Mouse (Mus musculus) lung, embryonic 15.5 days (tissue): ENCODE measurements around the gene Ubash3b. TPM values are rescaled to one million over a fixed set of nuclear protein-coding genes. Genes with fewer than 3 reads are reported as not detected.

Experiments used
- ATAC-seq: fragments of 200-750 bp; cut with Nextera tagmentation; 2 replicates; pipeline ENCODE4 v1.8.0; 2017; ENCODE audit warnings: moderate number of reproducible peaks, borderline replicate concordance; ENCODE audit not compliant: low FRiP score, low TSS enrichment; ENCODE audit errors: extremely low read depth
- H3K27ac ChIP-seq: fragments of 300-500 bp; sonication (generic); 2 replicates; pipeline ENCODE4 v1.5.1; 2015; ENCODE audit warnings: moderate library complexity, mild to moderate bottlenecking, inconsistent platforms
- H3K27me3 ChIP-seq: fragments of 300-500 bp; sonication (generic); 2 replicates; pipeline ENCODE4 v1.6.1; 2015; ENCODE audit warnings: inconsistent platforms
- H3K36me3 ChIP-seq: fragments of 300-500 bp; sonication (generic); 2 replicates; pipeline ENCODE4 v1.6.1; 2015; ENCODE audit warnings: inconsistent platforms
- H3K4me1 ChIP-seq: fragments of 300-500 bp; sonication (generic); 2 replicates; pipeline ENCODE4 v1.6.1; 2015; ENCODE audit warnings: inconsistent platforms
- H3K4me2 ChIP-seq: fragments of 300-500 bp; sonication (generic); 2 replicates; pipeline ENCODE4 v1.6.1; 2015; ENCODE audit warnings: inconsistent platforms, mild to moderate bottlenecking, moderate library complexity
- H3K4me3 ChIP-seq: fragments of 300-500 bp; sonication (generic); 2 replicates; pipeline ENCODE4 v1.5.1; 2015; ENCODE audit warnings: mild to moderate bottlenecking, inconsistent platforms
- H3K9ac ChIP-seq: fragments of 300-500 bp; sonication (generic); 2 replicates; pipeline ENCODE4 v1.6.1; 2015; ENCODE audit warnings: inconsistent platforms
- H3K9me3 ChIP-seq: fragments of 300-500 bp; sonication (generic); 2 replicates; pipeline ENCODE4 v1.6.1; 2016; ENCODE audit warnings: inconsistent platforms
- WGBS: fragments of 180-500 bp; shearing (Covaris S2); methylation state at CpG from one replicate; pipeline ENCODE4 v1.1.7; 2015; 5-methylcytosine and 5-hydroxymethylcytosine counted together
- polyA plus RNA-seq: library from polyadenylated mRNA; unstranded; fragments of >200 nt; fragmentation: Nextera tagmentation; extraction: Ambion mirVana; gene quantifications from 2 replicates; pipeline ENCODE4 v1.2.1, GENCODE M21; 2015

Ubash3b gene
- polyA plus RNA-seq, 1 experiment from 2014 or later = 6.3 TPM

- ATAC-seq = no peak
- no peak overlapping the region for H3K4me3 ChIP-seq
- H3K4me1 ChIP-seq = peaks cover 35% of the 10 kb centered on the region
- H3K36me3 ChIP-seq = no peaks in the 10 kb centered on the region
- H3K27ac ChIP-seq = no peak overlapping the region
- 53% methylated on average over 7 of the region's 7 CpGs for WGBS
- no peaks in the 10 kb centered on the region for H3K27me3 ChIP-seq
- H3K4me2 ChIP-seq = no peak overlapping the region
- H3K9ac ChIP-seq = no peak overlapping the region
- H3K9me3 ChIP-seq = no peaks in the 10 kb centered on the region
These were observed 56.3 kb downstream of the Ubash3b start for GRCm38 (mm10) chr9:41105201-41105643.

GRCm38 (mm10) chr9:41103722-41104121 is 57.8 kb downstream of the Ubash3b start:
- Histone ChIP-seq H3K4me1 (peaks cover 33% of the 10 kb centered on the region), H3K4me3 (no peak overlapping the region), H3K4me2 (no peak overlapping the region), H3K36me3 (no peaks in the 10 kb centered on the region), H3K27ac (no peak overlapping the region), H3K27me3 (no peaks in the 10 kb centered on the region), H3K9ac (no peak overlapping the region), H3K9me3 (no peaks in the 10 kb centered on the region)
- ATAC-seq = no peak
- WGBS = 92% methylated on average over 8 of the region's 8 CpGs

- no peak overlapping the region for H3K27ac ChIP-seq
- no peak for ATAC-seq
- no peak overlapping the region for H3K9ac ChIP-seq
- H3K4me3 ChIP-seq = no peak overlapping the region
- H3K36me3 ChIP-seq = no peaks in the 10 kb centered on the region
- peaks cover 22% of the 10 kb centered on the region for H3K4me1 ChIP-seq
- H3K9me3 ChIP-seq = no peaks in the 10 kb centered on the region
- 63% methylated on average over 10 of the region's 10 CpGs for WGBS
- no peaks in the 10 kb centered on the region for H3K27me3 ChIP-seq
- H3K4me2 ChIP-seq = no peak overlapping the region
These were observed 58.9 kb downstream of the Ubash3b start for GRCm38 (mm10) chr9:41102613-41103012.

GRCm38 (mm10) chr9:41099897-41100296 is 61.6 kb downstream of the Ubash3b start:
- Histone ChIP-seq H3K4me2 (no peak overlapping the region), H3K27ac (no peak overlapping the region), H3K9me3 (no peaks in the 10 kb centered on the region), H3K9ac (no peak overlapping the region), H3K4me3 (no peak overlapping the region), H3K36me3 (no peaks in the 10 kb centered on the region), H3K4me1 (no peaks in the 10 kb centered on the region; the same call in 1 of the 2 replicates), H3K27me3 (no peaks in the 10 kb centered on the region)
- whole genome bisulfite sequencing = 75% methylated on average over 8 of the region's 8 CpGs
- ATAC-seq = no peak

GRCm38 (mm10) chr9:41099067-41099466 is 62.4 kb downstream of the Ubash3b start:
- 58% methylated on average over 5 of the region's 5 CpGs for WGBS
- Histone ChIP-seq H3K4me2 (no peak overlapping the region), H3K4me1 (no peaks in the 10 kb centered on the region), H3K36me3 (no peaks in the 10 kb centered on the region), H3K4me3 (no peak overlapping the region), H3K9me3 (no peaks in the 10 kb centered on the region), H3K27me3 (no peaks in the 10 kb centered on the region), H3K27ac (no peak overlapping the region), H3K9ac (no peak overlapping the region)
- ATAC-seq = no peak

GRCm38 (mm10) chr9:41098065-41098464 is 63.4 kb downstream of the Ubash3b start:
- Histone ChIP-seq H3K9me3 (no peaks in the 10 kb centered on the region), H3K27ac (no peak overlapping the region), H3K36me3 (no peaks in the 10 kb centered on the region), H3K4me2 (no peak overlapping the region), H3K27me3 (no peaks in the 10 kb centered on the region), H3K4me1 (no peaks in the 10 kb centered on the region), H3K9ac (no peak overlapping the region), H3K4me3 (no peak overlapping the region)
- no peak for ATAC-seq
- WGBS = 88% methylated on average over 6 of the region's 6 CpGs

- H3K27me3 ChIP-seq = no peaks in the 10 kb centered on the region
- H3K9ac ChIP-seq = no peak overlapping the region
- 0 out of 2 replicates have a peak, but pooled peaks cover 4% of the 10 kb centered on the region for H3K4me1 ChIP-seq
- no peak for ATAC-seq
- H3K27ac ChIP-seq = no peak overlapping the region
- H3K4me3 ChIP-seq = no peak overlapping the region
- WGBS = 85% methylated on average over 12 of the region's 12 CpGs
- H3K4me2 ChIP-seq = no peak overlapping the region
- no peaks in the 10 kb centered on the region for H3K36me3 ChIP-seq
- H3K9me3 ChIP-seq = no peaks in the 10 kb centered on the region
These were observed 69.5 kb downstream of the Ubash3b start for GRCm38 (mm10) chr9:41091993-41092392.

GRCm38 (mm10) chr9:41091187-41091586 is 70.3 kb downstream of the Ubash3b start:
- WGBS = 27% methylated on average over 7 of the region's 7 CpGs
- no peak overlapping the region for H3K27ac ChIP-seq
- H3K27me3 ChIP-seq = no peaks in the 10 kb centered on the region
- H3K4me1 ChIP-seq = 0 out of 2 replicates have a peak, but pooled peaks cover 4% of the 10 kb centered on the region
- no peak overlapping the region for H3K4me2 ChIP-seq
- no peak for ATAC-seq
- H3K4me3 ChIP-seq = no peak overlapping the region
- no peak overlapping the region for H3K9ac ChIP-seq
- H3K36me3 ChIP-seq = no peaks in the 10 kb centered on the region
- H3K9me3 ChIP-seq = no peaks in the 10 kb centered on the region

GRCm38 (mm10) chr9:41087831-41088383 is 73.6 kb downstream of the Ubash3b start:
- Histone ChIP-seq H3K9me3 (no peaks in the 10 kb centered on the region), H3K27me3 (no peaks in the 10 kb centered on the region), H3K4me2 (no peak overlapping the region), H3K4me1 (peaks cover 22% of the 10 kb centered on the region), H3K27ac (no peak overlapping the region), H3K9ac (no peak overlapping the region), H3K4me3 (no peak overlapping the region), H3K36me3 (no peaks in the 10 kb centered on the region)
- ATAC-seq = no peak
- WGBS = 69% methylated on average over 9 of the region's 9 CpGs

- H3K9me3 ChIP-seq = no peaks in the 10 kb centered on the region
- H3K9ac ChIP-seq = no peak overlapping the region
- H3K27ac ChIP-seq = no peak overlapping the region
- no peaks in the 10 kb centered on the region for H3K36me3 ChIP-seq
- peak overlapping the region; percentile 1 for H3K4me2 ChIP-seq
- WGBS = 10% methylated on average over 11 of the region's 11 CpGs
- H3K4me1 ChIP-seq = peaks cover 18% of the 10 kb centered on the region
- H3K4me3 ChIP-seq = no peak overlapping the region
- ATAC-seq = peak; percentile 82
- no peaks in the 10 kb centered on the region for H3K27me3 ChIP-seq
These were observed 77.2 kb downstream of the Ubash3b start for GRCm38 (mm10) chr9:41084191-41084901.

GRCm38 (mm10) chr9:41083386-41084055 is 78.0 kb downstream of the Ubash3b start:
- Histone ChIP-seq H3K9me3 (no peaks in the 10 kb centered on the region), H3K9ac (no peak overlapping the region), H3K4me2 (no peak overlapping the region), H3K36me3 (no peaks in the 10 kb centered on the region), H3K27ac (no peak overlapping the region), H3K27me3 (no peaks in the 10 kb centered on the region), H3K4me1 (peaks cover 18% of the 10 kb centered on the region), H3K4me3 (no peak overlapping the region)
- no peak for ATAC-seq
- WGBS = 72% methylated on average over 6 of the region's 6 CpGs

GRCm38 (mm10) chr9:41082891-41083290 is 78.6 kb downstream of the Ubash3b start:
- H3K9me3 ChIP-seq = no peaks in the 10 kb centered on the region
- peaks cover 18% of the 10 kb centered on the region for H3K4me1 ChIP-seq
- H3K27ac ChIP-seq = no peak overlapping the region
- H3K9ac ChIP-seq = no peak overlapping the region
- H3K4me3 ChIP-seq = no peak overlapping the region
- H3K4me2 ChIP-seq = no peak overlapping the region
- no peaks in the 10 kb centered on the region for H3K27me3 ChIP-seq
- ATAC-seq = no peak
- no peaks in the 10 kb centered on the region for H3K36me3 ChIP-seq
- 66% methylated on average over 3 of the region's 3 CpGs for WGBS
